In genomic region chr16:50528355-50528676, GRCm38 (mm10) we compare ENCODE assay signal across 8 mouse cellular contexts.
A peak's percentile ranks its signal among the peaks of the same experiment; 100 is the strongest.
DNase-seq lines count a peak whose midpoint lies in the region; ATAC-seq and TF ChIP-seq lines count a peak whose summit lies in the region.

No protein-coding gene starts in this region.

- no peaks in the 10 kb centered on the region for H3K36me3 ChIP-seq in heart, postnatal 0 days (replicated peaks; ENCODE audit: control insufficient read depth, insufficient read depth, low read length)
- no peaks in the 10 kb centered on the region for H3K36me3 ChIP-seq in liver, embryonic 11.5 days (ENCODE audit: control insufficient read depth, insufficient read depth, low read length)
- no peaks in the 10 kb centered on the region for H3K36me3 ChIP-seq in neural tube, embryonic 14.5 days (ENCODE audit: control insufficient read depth, insufficient read depth, low read length)

- peak overlapping the region; percentile 83 for H3K9ac ChIP-seq in heart, postnatal 0 days (replicated peaks; ENCODE audit: low read depth, low read length)
- H3K9ac ChIP-seq in liver, embryonic 11.5 days (ENCODE audit: low read depth, low read length): peak overlapping the region; percentile 68
- peak overlapping the region; percentile 73 for H3K9ac ChIP-seq in neural tube, embryonic 14.5 days (replicated peaks; ENCODE audit: low read depth, low read length)

- H3K9me3 ChIP-seq in heart, postnatal 0 days (replicated peaks; ENCODE audit: control insufficient read depth, low read length): no peaks in the 10 kb centered on the region
- no peaks in the 10 kb centered on the region for H3K9me3 ChIP-seq in liver, embryonic 11.5 days (ENCODE audit: control insufficient read depth, low read length)
- H3K9me3 ChIP-seq in neural tube, embryonic 14.5 days (ENCODE audit: control insufficient read depth, low read length): no peaks in the 10 kb centered on the region

- no peak for TF ChIP-seq CTCF in layer of hippocampus, adult 2 months (conservative IDR thresholded peaks at IDR 0.05)
- TF ChIP-seq CTCF in heart, postnatal 0 days (IDR thresholded peaks at IDR 0.05; ENCODE audit: low read depth): no peak

- no peak for TF ChIP-seq EP300 in heart, postnatal 0 days (IDR thresholded peaks at IDR 0.05; ENCODE audit: low read depth)

- under 1% methylated on average over 9 of the region's 9 CpGs for WGBS in heart, postnatal 0 days
- WGBS in liver, embryonic 11.5 days: 1% methylated on average over 9 of the region's 9 CpGs
- whole genome bisulfite sequencing in neural tube, embryonic 14.5 days: under 1% methylated on average over 9 of the region's 9 CpGs

- peak overlapping the region; percentile 98 for H3K4me2 ChIP-seq in heart, postnatal 0 days (ENCODE audit: low read depth, low read length)
- peak overlapping the region; percentile 89 for H3K4me2 ChIP-seq in liver, embryonic 11.5 days
- H3K4me2 ChIP-seq in neural tube, embryonic 14.5 days (ENCODE audit: low read depth, low read length): peak overlapping the region; percentile 74

- peak overlapping the region; percentile 86 for H3K4me3 ChIP-seq in layer of hippocampus, adult 2 months
- peak overlapping the region; percentile 97 for H3K4me3 ChIP-seq in heart, postnatal 0 days (ENCODE audit: low read depth, low read length)
- peak overlapping the region; percentile 64 for H3K4me3 ChIP-seq in liver, embryonic 11.5 days (ENCODE audit: low read depth, low read length)
- H3K4me3 ChIP-seq in neural tube, embryonic 14.5 days (ENCODE audit: low read depth, low read length): peak overlapping the region; percentile 67

- peaks cover 7% of the 10 kb centered on the region; the same call in 1 of the 2 replicates for H3K4me1 ChIP-seq in heart, postnatal 0 days (ENCODE audit: control insufficient read depth, insufficient read depth)
- no peaks in the 10 kb centered on the region for H3K4me1 ChIP-seq in liver, embryonic 11.5 days (replicated peaks; ENCODE audit: control insufficient read depth, insufficient read depth, low read length)
- no peaks in the 10 kb centered on the region for H3K4me1 ChIP-seq in neural tube, embryonic 14.5 days (ENCODE audit: control insufficient read depth, insufficient read depth, low read length)

- H3K27ac ChIP-seq in layer of hippocampus, adult 2 months: peak overlapping the region; percentile 96; the same call in 1 of the 2 replicates
- peak overlapping the region; percentile 94 for H3K27ac ChIP-seq in heart, postnatal 0 days (ENCODE audit: low read depth)
- peak overlapping the region; percentile 77; the same call in 1 of the 2 replicates for H3K27ac ChIP-seq in liver, embryonic 11.5 days (ENCODE audit: low read depth, low read length)
- peak overlapping the region; percentile 79 for H3K27ac ChIP-seq in neural tube, embryonic 14.5 days (ENCODE audit: low read depth, low read length)

- peak; percentile 28; the same call in 1 of the 2 replicates for ATAC-seq in heart, postnatal 0 days (ENCODE audit: insufficient read depth, low read depth)
- no peak for ATAC-seq in liver, embryonic 11.5 days (replicated peaks; ENCODE audit: low FRiP score)
- ATAC-seq in neural tube, embryonic 14.5 days (ENCODE audit: low read depth): peak; percentile 41

- H3K27me3 ChIP-seq in heart, postnatal 0 days (ENCODE audit: control insufficient read depth, insufficient read depth, low read length): no peaks in the 10 kb centered on the region
- peaks cover 3% of the 10 kb centered on the region; the same call in 1 of the 2 replicates for H3K27me3 ChIP-seq in liver, embryonic 11.5 days (replicated peaks; ENCODE audit: control insufficient read depth, insufficient read depth, low read length)
- H3K27me3 ChIP-seq in neural tube, embryonic 14.5 days (ENCODE audit: control insufficient read depth, insufficient read depth, low read length): no peaks in the 10 kb centered on the region

- DNase-seq in layer of hippocampus, adult 2 months (ENCODE audit: low spot score in 2 of 2): no peak
- DNase-seq in layer of hippocampus, adult 18-20 months (ENCODE audit: low spot score in 2 of 2): no peak
- DNase-seq in embryo, embryonic 10.5 days (ENCODE audit: low spot score): peak; percentile 75
- peak; percentile 44 for DNase-seq in heart, postnatal 0 days (ENCODE audit: low spot score)
- DNase-seq in liver, embryonic 11.5 days (ENCODE audit: low spot score): no peak
- DNase-seq in c-Kit-positive CD71-positive TER-119-positive erythroid progenitor cells, embryonic 14.5 days (ENCODE audit: low spot score): no peak
- no peak for DNase-seq in spleen, postnatal 10 days (ENCODE audit: low spot score in 2 of 2)

Comparison
In these comparisons a context has a peak if more than half of its experiments do, and no peak if none do; other contexts are left out.
1. DNase-seq: peak in embryo, embryonic 10.5 days (single experiment) and heart, postnatal 0 days (single experiment); none in layer of hippocampus, adult 2 months (0 of 2), layer of hippocampus, adult 18-20 months (0 of 2), liver, embryonic 11.5 days (single experiment), c-Kit-positive CD71-positive TER-119-positive erythroid progenitor cells, embryonic 14.5 days (single experiment) and spleen, postnatal 10 days (0 of 2).
2. Peak in every context shown above with its lines, with median percentiles within 50 percentile points of each other: H3K27ac ChIP-seq, H3K4me3 ChIP-seq, H3K4me2 ChIP-seq and H3K9ac ChIP-seq.